Mouse (Mus musculus) v-Abl transformed pro-B cells (cell line): Measurements from ENCODE around the gene Il24.

Experiments
- in situ Hi-C, 2 experiments: fragments of 400-800 bp; cut with MboI; formaldehyde crosslinking; loops; one replicate each; pipeline ENCODE4 v1.15.1; 2025; ENCODE audit not compliant: unreplicated experiment in 2 of 2

Gene Il24

DNA sequence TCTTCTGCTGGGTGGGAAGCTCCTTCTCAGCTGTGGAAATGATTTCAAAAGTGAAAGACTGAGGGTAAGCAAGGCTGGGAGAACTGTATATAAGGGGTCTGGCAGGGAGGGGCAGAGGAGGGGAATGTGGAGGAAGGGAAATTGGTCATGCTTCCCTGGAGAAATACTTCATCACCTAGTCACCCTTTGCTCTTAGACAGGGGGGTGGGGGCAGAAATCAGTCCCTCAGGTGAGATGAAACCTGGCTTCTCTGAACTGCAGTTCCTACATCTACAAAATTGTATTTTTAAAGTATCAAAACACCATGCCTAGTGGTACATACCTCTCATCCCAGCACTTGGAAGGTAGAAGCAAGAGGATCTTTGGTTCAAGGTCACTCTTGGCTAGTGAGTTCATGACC is at the start of gene Il24:
TSS of gene Il24 (minus strand) at position 101 of the 400 bp plus-strand sequence.
- in situ Hi-C loops: loop anchor here in 1 of 2 experiments (5.0 kb wide), 1 partner anchor 80 kb away; no protein-coding TSS in a partner anchor

DNA sequence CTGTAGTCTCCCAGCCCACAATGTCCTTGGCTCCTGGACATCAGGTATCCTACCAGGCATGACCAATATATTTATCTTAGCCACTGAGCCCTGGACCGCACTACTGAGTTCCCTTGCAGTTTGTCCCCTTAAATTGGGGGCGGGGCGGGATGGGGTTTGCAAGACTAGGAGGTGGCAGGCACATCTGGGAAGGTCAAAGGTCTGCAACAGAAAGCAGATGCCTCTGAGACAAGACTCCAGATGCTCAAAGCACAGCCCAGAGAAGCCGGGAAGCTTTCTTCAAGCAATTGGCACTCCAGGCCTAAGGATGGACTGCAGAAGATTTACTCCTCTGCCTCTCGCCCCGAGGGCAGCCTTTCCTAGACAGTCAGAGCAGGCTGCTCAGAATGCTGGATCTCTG is 49.1 kb upstream of the Il24 start:
- in situ Hi-C loops: no loop called here

DNA sequence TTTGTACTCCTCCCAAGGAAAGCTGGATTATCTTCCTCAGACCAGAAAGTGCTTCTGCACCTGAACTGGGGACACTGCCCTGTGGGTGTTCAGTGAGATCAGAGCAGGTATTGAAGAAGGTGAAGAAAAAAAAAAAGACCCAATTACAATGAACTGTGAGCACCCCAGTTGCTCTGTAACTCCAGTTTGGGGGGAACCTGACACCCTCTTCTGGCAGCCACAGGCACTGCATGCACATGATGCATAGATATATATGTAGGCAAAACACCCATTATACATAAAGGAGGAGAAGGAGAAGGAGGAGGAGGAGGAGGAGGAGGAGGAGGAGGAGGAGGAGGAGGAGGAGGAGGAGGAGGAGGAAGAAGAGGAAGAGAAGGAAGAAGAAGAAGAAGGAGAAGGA is 39.2 kb upstream of the Il24 start:
- in situ Hi-C loops: no loop called here

DNA sequence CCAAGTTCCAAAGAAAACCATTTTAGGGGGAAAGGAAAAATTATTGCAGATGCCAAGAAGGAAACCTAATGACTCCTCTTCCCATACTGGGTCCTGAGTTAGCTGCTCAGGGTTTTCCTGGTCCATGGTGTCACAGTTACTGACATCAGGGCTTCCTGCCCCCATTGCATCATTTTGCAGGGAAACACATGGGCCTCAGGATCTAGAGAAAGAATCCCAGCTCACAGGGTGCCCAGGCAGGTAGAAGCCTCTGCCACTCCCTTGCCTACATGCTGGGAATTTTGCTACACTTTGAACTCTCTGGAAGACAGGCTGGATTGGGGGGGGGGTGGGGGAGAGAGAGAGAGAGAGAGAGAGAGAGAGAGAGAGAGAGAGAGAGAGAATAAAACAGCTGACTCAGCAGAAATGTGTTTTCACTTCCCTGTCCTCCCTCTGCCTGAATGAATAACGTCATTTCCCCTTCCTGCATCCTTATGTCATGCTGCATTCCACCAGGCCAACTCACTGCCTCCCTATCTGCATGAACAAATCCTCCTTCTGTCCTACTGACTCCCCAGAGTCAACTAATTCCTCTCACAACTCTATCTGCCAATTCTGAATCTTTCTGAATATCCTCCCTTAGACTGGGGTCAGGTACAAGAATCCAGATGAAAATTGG is 31.2 kb upstream of the Il24 start:
- in situ Hi-C loops: no loop called here

DNA sequence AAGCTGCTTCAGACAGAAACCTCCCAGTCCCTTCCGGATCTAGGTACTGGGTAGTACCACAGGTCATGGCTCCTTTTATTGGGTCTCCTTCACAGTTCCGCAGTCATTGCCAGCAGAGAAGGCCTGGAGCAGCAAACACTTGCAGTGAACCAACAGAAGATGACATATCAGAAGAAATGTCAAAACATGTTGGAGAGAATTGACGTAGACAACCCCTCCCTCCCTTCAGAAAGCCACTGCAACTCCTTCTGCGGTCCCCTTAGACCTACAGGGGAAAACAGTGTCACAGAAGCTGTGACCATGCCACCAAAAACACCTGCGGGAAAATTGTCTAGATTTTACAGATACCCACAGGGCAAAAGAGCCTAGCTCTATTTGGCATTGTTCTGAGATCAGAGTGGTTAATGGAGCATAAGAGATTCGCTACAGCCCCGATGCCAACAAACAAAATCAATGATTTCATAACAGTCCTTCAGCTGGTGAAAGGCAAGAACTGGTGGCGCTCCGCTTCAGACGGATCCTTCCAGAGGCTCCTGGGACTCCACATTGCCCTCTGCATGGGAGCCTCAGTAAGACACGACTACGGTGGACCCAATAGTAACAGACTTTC is 24.3 kb upstream of the Il24 start, which contains the start of gene Il20:
TSS of gene Il20 (minus strand) at position 51 of the 610 bp plus-strand sequence.
- in situ Hi-C loops: no loop called here

DNA sequence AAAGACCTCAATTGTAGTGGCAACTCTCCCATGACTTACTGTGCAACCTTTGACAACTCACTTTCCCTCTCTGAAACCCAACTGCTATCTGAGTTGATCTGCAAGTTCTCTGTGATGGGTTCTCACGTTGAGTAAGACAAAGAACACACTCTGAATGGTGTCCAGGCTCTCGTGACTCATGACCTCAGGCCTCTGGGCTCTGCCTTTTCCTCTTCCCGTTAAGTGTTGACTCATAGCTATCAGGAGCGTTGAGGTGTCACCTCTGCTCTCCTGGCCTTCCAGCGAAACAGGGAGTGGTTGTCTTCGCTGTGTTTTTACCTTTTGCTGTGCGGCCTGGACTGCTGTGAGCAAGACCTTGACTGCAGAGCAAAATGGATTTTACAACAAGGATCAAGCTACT is 15.3 kb upstream of the Il24 start:
- in situ Hi-C loops: no loop called here

DNA sequence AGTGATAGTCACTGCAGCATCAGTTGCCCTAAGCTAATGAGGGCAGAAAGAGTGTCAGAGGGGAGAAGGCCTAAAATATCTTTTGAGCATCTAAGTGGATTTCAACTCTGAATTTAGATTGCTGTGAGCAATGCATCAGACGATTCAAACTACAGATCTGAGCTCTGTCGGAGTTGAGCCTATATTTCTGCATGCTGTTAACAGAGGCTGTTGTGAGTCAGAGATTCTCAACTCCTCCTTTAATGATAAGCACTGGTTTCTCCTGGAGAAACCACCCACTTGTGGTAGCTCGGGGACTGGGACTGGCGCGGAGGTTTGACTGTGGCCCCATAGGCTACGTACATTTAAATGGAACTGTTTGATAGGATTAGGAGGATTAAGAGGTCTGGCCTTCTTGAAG is 7.2 kb upstream of the Il24 start:
- in situ Hi-C loops: no loop called here

DNA sequence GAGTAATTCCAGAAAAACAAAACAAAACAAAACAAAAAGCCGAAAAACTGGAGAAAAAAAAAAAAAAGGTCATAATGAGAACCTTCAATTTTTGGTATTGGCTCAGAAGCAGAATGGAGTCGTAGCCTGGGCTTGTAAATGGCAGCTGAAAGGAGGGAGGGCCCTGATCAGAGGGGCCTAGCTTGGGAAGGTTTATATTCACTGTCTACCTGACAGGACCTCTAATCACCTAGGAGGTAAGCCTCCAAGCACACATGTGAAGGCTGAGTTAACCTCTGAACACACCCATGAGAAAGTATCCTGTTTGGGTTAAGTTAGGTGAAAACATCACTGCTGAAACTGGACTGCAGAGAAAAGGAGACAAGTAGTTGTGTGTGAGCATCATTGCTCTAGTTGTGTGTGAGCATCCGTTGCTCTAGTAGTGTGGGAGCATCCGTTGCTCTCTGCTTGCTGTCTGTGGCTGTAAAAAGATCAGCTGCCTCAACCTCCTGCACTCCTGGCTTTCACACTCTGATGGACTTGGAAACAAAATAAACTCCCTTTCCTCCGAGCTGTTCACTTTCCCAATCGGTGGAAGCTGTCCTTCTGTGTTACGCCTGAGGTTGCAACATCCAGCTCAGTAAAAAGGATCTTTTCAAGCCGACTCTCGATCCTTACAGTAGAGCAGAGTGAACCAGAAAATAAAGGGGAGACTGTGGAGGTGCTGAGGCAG is 6.2 kb upstream of the Il24 start:
- in situ Hi-C loops: no loop called here

DNA sequence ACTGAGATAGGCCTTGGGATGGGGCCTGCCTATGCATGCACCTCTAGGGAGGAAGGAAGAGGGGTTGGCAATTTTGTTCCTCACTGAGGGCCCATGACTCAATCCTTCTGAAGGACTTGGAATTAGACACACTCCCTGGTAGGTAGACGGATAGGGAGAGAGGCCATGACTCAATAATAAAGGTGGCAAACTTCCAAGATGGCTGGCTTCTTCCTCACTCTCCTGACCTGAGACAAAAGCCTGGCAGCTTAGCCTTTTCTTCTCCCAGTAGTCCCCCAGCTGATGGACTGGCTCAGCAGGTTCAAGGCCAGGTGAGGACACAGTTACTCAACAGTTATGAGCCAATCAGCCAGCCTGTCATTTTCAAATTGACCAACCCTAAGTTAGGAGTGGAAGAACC is 5.2 kb upstream of the Il24 start:
- in situ Hi-C loops: no loop called here

DNA sequence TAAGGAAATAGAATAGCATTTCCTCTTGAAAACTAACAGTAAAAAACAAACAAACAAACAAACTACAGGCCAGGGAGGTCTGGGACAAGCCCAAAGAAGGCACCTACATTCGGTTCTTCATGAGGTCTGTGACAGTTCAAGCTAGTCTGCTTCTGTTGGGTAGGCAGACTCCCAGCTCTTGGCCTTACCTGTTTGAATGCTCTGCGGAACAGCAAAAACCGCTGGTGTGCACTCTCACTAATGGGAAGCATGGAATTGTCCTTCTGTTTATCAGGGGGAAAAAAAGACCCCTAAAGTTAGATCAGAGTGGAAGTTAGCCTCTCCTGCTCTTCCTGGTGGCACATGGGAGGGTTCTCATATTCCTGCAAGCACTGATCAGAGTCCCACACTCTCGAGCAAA is 4.1 kb downstream of the Il24 start:
- in situ Hi-C loops: no loop called here

DNA sequence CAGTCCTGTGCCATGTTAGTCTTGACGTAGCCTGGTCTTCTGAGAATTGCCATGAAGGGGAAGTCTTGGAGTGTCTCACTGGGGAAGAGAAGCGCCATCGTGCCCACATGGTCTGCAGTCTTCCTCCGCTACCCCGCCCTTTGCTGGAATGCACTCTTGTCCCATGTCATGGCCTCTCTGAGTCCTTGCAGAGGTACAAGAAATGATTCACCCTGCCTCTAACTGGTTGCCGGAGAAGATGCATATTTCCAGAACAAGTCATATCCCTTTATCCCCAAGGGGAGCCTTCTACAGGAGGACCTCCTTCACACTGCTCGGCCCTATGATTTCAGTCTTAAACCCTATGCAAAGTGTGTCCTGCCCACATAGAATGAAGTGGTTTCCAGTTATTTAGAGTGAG is 7.3 kb downstream of the Il24 start:
- in situ Hi-C loops: loop anchor here (5.0 to 10.0 kb wide), 3 partner anchors 105 to 385 kb away; no protein-coding TSS in a partner anchor

DNA sequence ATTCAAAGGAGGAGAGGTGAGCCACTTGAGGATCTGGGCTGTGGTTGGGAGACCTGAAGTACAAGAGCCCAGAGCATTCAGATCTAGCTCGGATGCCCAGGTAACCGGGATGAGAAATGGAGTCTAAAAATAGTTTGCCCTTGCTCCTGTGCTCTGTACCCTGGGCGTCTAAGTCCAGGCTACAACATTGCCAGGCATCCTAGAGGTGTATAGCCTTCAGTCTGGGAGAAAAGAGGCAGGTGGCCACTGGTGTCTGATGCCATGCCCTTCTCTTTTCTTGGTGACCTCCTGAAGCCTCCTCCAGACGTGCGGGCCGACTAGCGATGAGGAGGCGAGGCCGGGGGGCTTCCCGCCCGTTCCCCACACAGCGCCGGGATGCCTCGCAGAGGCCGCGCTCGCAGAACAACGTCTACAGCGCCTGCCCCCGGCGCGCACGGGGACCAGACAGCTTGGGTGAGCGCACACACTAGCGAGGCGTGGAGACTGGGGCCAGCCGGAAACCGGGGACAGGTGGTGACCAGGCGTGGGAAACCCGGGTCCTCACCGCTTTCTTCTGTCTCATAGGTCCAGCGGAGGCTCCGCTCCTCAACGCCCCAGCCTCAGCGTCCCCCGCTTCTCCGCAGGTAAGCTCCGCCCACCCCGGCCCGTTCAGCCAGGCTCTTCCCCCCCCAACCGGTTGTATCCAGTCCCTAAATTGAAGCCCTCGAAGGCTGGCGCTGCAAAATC is 9.2 kb downstream of the Il24 start:
- in situ Hi-C loops: loop anchor here (5.0 to 10.0 kb wide), 3 partner anchors 107 to 387 kb away; no protein-coding TSS in a partner anchor

DNA sequence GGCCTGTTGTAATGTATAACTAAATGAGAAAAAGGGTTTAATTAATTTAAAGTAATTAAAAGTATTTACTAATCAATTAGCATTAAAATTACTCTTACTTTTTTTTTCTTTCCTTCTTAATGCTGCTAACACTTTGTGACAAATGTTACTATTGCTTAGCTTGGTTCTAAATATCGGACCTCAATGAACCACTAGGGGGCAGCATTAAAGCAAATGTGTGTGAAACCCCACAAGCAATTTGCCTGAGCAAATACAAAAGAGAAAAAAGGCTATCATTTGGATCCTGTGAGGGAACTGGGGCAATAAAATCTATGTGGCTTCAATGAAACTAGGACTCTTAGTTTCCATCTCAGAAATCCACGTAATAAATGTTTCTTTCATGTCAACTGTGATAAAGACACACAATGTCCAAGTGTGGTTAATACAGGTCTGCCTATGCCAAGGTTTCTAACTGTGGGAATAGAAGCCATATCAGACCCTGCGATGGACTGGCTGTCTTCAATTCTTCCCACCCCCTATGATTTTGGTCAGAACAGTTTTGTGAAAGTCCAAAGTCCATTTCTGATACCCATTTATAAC is 10.2 kb downstream of the Il24 start:
- in situ Hi-C loops: loop anchor here (5.0 to 10.0 kb wide), 3 partner anchors 108 to 388 kb away; no protein-coding TSS in a partner anchor

DNA sequence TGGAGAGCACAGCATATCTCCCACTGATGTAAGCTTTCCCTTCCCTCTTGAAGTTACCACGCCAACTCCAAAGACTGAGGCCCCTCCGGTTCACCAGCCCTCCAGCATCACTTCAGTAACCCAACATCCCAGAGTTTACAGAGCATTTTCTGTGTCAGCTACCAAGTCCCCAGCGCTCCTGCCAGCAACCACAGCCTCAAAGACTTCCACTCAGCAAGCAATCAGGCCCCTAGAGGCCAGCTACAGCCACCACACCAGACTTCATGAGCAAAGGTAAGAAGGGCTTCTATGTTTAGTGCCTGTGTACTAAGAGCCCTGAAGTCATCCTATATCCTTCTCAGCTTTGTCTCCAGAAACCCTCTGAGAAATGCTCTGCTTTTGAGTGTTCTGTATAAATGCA is 11.3 kb downstream of the Il24 start:
- in situ Hi-C loops: loop anchor here (5.0 to 10.0 kb wide), 3 partner anchors 109 to 389 kb away; no protein-coding TSS in a partner anchor

DNA sequence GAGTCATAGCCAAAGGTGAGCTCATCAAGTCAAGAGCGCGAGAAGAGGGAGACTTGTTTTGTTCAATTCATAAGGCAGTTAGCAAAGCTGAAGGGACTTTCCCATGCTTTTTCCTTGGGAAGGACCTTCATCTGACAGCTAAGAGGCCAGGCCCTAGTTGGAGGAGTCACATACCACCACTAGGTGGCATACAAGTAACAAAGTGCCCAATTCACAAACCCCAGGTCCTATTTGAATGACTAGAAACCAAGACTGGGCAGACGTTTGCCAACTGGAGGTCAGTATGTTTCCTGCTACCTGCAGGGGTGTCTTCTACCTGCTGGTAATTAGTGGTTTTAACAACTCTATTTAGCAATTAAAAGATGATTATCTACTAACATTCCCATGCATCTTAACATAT is 12.1 kb downstream of the Il24 start:
- in situ Hi-C loops: loop anchor here (5.0 to 10.0 kb wide), 3 partner anchors 110 to 390 kb away; no protein-coding TSS in a partner anchor

DNA sequence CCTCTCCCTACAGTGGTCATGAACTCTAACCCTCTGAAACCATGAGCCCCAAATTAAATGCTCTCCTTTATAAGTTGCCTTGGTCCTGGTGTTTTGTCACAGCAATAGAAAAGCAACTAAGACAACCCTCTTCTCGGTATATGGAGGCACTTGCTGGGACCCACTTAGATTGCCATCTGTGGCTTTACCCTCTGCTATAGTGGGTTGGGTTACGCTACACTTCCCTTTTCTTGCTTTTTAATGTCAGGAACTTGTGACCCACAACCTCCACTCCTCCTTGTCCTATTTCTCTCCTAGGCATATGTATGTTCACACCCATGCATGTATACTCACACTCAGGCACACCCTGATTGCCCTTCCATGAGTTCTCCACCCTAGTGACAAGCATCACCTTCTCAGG is 14.3 kb downstream of the Il24 start:
- in situ Hi-C loops: loop anchor here (10.0 kb wide), 2 partner anchors 112 to 392 kb away; no protein-coding TSS in a partner anchor

DNA sequence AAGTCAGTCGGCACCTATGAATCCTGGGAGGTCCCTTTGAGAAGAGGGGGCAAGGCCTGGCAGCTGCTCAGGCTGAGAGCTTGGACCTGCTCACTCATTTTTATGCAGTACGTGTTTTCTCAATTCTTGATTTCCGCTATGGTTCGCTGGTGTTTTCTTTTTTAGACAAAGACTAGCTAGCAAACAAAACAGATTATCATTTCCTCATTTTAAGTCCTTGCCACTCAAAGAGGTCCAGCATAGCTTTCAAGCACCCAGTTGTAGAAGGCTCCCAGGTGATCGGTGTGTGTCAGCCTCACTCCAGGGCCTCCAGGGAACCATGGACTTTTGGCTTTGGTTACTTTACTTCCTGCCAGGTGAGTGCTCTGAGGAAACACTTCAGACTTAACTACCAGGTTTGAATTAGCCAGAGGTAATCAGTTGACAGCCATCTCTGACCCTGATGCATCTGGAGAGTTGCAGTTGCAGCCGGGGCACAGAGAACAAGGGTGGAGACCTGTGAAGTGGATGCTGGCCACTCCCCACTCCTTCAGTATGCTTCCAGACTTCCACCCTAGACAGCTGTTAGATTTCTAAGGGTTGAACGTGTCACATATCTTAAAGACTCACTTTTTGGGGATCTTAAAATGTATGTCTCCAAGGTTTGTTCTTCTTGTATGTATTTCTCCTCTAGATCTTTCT is 21.6 kb downstream of the Il24 start, which contains the start of gene Fcmr:
TSS of gene Fcmr (plus strand) at position 129 of the 681 bp plus-strand sequence.
- in situ Hi-C loops: no loop called here

DNA sequence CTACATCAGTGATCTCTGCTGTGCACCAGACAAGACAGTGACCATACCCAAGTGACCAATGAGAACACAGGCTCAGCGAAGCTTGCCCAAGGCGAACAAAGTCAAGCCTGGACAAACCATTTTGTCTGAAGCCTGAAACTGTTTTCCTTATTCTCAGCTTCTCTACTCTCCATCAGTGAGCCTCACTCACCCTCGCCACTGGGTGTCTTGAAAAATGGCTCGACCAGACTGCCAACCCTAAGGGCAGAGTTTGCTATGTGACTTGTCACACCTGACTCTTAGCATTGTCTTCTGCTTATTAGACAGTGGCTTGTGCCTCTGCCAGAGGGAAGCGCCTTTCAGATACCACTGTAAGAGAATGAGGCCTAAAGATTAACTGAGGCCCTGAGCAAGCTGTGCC is 22.5 kb downstream of the Il24 start:
- in situ Hi-C loops: no loop called here

DNA sequence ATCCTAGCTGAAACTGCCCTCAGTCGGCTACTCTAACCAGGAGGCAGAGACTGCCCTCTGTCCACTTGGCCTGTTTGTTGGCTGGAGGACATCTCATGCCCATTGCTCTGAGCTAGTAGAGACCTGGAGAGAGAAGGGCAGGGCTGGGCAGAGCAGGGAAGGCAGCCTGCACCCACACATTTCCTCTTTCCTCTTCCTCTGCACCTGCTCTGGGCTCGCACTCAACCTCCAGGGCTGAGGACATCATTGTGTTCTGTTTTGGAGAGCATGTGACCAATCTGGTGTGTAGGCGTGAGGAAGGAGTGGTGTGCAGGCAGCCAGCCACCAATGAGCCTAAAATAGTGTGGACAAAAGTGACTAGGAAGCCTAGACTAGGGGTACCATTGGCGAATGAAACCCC is 23.0 kb downstream of the Il24 start:
- in situ Hi-C loops: no loop called here

DNA sequence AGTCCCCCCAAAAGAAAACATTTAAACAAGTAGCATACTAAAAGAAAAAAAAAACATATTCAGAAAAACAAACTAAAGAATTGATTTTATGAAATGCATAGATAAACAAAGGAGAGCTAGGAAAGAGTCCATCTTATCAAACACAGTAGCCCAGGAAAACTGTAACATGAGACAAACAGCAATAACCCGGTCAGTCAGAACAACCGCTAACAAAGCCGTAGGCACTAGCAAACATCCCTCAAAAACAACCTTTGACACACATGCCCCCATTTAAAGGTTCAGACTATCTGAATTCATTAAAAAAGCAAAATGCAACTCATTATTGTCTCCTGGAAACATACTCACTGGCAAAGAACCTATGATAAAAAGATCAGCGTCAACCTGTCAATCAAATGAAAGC is 29.8 kb downstream of the Il24 start:
- in situ Hi-C loops: no loop called here
